In genomic region chr5:147724391-147724790, GRCm38 (mm10) we compare ENCODE assay signal across 8 mouse cellular contexts. TPM values are rescaled to one million over a fixed set of nuclear protein-coding genes. Genes with fewer than 3 reads are reported as not detected.
A peak's percentile ranks its signal among the peaks of the same experiment; 100 is the strongest.
DNase-seq lines count a peak whose midpoint lies in the region; ATAC-seq lines count a peak whose summit lies in the region.

No protein-coding gene starts in this region.

- H3K27ac ChIP-seq in intestine, embryonic 14.5 days (ENCODE audit: low read depth) = no peak overlapping the region
- H3K27ac ChIP-seq in intestine, embryonic 15.5 days = no peak overlapping the region
- H3K27ac ChIP-seq in embryonic facial prominence, embryonic 13.5 days = no peak overlapping the region
- H3K27ac ChIP-seq in liver, embryonic 11.5 days (ENCODE audit: low read depth, low read length) = no peak overlapping the region

- H3K36me3 ChIP-seq in intestine, embryonic 14.5 days (ENCODE audit: control insufficient read depth, insufficient read depth, low read length) = no peaks in the 10 kb centered on the region
- no peaks in the 10 kb centered on the region for H3K36me3 ChIP-seq in intestine, embryonic 15.5 days
- H3K36me3 ChIP-seq in embryonic facial prominence, embryonic 13.5 days = no peaks in the 10 kb centered on the region
- no peaks in the 10 kb centered on the region for H3K36me3 ChIP-seq in liver, embryonic 11.5 days (ENCODE audit: control insufficient read depth, insufficient read depth, low read length)

- peaks cover 10% of the 10 kb centered on the region; the same call in 1 of the 2 replicates for H3K4me1 ChIP-seq in intestine, embryonic 14.5 days (replicated peaks; ENCODE audit: control insufficient read depth, insufficient read depth, low read length)
- peaks cover 19% of the 10 kb centered on the region for H3K4me1 ChIP-seq in intestine, embryonic 15.5 days (replicated peaks)
- H3K4me1 ChIP-seq in embryonic facial prominence, embryonic 13.5 days = peaks cover 18% of the 10 kb centered on the region
- H3K4me1 ChIP-seq in liver, embryonic 11.5 days (replicated peaks; ENCODE audit: control insufficient read depth, insufficient read depth, low read length) = peaks cover 8% of the 10 kb centered on the region; the same call in 1 of the 2 replicates

- H3K9ac ChIP-seq in intestine, embryonic 14.5 days (ENCODE audit: low read length) = no peak overlapping the region
- H3K9ac ChIP-seq in intestine, embryonic 15.5 days = no peak overlapping the region
- no peak overlapping the region for H3K9ac ChIP-seq in embryonic facial prominence, embryonic 13.5 days
- H3K9ac ChIP-seq in liver, embryonic 11.5 days (ENCODE audit: low read depth, low read length) = no peak overlapping the region

- DNase-seq in intestine, embryonic 14.5 days (ENCODE audit: low spot score) = no peak
- peak; percentile 18 for DNase-seq in R1 (ENCODE audit: low read depth, low spot score)
- no peak for DNase-seq in liver, embryonic 11.5 days (ENCODE audit: low spot score)
- no peak for DNase-seq in c-Kit-positive CD71-positive TER-119-positive erythroid progenitor cells, embryonic 14.5 days (ENCODE audit: low spot score)
- no peak for DNase-seq in adrenal gland, adult (ENCODE audit: inconsistent age in 2 of 2, low spot score in 1 of 2)

- no peak for ATAC-seq in intestine, embryonic 14.5 days (replicated peaks; ENCODE audit: low FRiP score, low TSS enrichment, low read depth)
- ATAC-seq in intestine, embryonic 15.5 days = no peak
- no peak for ATAC-seq in embryonic facial prominence, embryonic 13.5 days (ENCODE audit: insufficient number of reproducible peaks, insufficient read depth, low FRiP score, low TSS enrichment, low read depth)
- no peak for ATAC-seq in liver, embryonic 11.5 days (replicated peaks; ENCODE audit: low FRiP score)
- no peak for ATAC-seq in erythroid progenitor cell, adult 5-6 weeks (replicated peaks; ENCODE audit: low FRiP score, poor library complexity, severe bottlenecking)

- H3K27me3 ChIP-seq in intestine, embryonic 14.5 days (replicated peaks; ENCODE audit: control insufficient read depth, insufficient read depth, low read length) = peaks cover 94% of the 10 kb centered on the region
- peaks cover 74% of the 10 kb centered on the region for H3K27me3 ChIP-seq in intestine, embryonic 15.5 days (replicated peaks)
- peaks cover 95% of the 10 kb centered on the region for H3K27me3 ChIP-seq in embryonic facial prominence, embryonic 13.5 days
- H3K27me3 ChIP-seq in liver, embryonic 11.5 days (replicated peaks; ENCODE audit: control insufficient read depth, insufficient read depth, low read length) = peaks cover 86% of the 10 kb centered on the region

- peak overlapping the region; percentile 42; the same call in 1 of the 2 replicates for H3K4me3 ChIP-seq in intestine, embryonic 14.5 days (ENCODE audit: low read depth, low read length)
- no peak overlapping the region for H3K4me3 ChIP-seq in intestine, embryonic 15.5 days (replicated peaks)
- peak overlapping the region; percentile 48 for H3K4me3 ChIP-seq in embryonic facial prominence, embryonic 13.5 days
- peak overlapping the region; percentile 24 for H3K4me3 ChIP-seq in liver, embryonic 11.5 days (ENCODE audit: low read depth, low read length)

- H3K9me3 ChIP-seq in intestine, embryonic 14.5 days (ENCODE audit: control insufficient read depth, low read length) = no peaks in the 10 kb centered on the region
- H3K9me3 ChIP-seq in intestine, embryonic 15.5 days = no peaks in the 10 kb centered on the region
- H3K9me3 ChIP-seq in embryonic facial prominence, embryonic 13.5 days = no peaks in the 10 kb centered on the region
- no peaks in the 10 kb centered on the region for H3K9me3 ChIP-seq in liver, embryonic 11.5 days (ENCODE audit: control insufficient read depth, low read length)

- no peak overlapping the region for H3K4me2 ChIP-seq in intestine, embryonic 14.5 days (ENCODE audit: low read length)
- no peak overlapping the region for H3K4me2 ChIP-seq in intestine, embryonic 15.5 days (replicated peaks)
- no peak overlapping the region for H3K4me2 ChIP-seq in embryonic facial prominence, embryonic 13.5 days
- no peak overlapping the region for H3K4me2 ChIP-seq in liver, embryonic 11.5 days

- WGBS in intestine, embryonic 14.5 days = 1% methylated on average over 14 of the region's 14 CpGs
- WGBS in intestine, embryonic 15.5 days = under 1% methylated on average over 14 of the region's 14 CpGs
- under 1% methylated on average over 14 of the region's 14 CpGs for WGBS in embryonic facial prominence, embryonic 13.5 days
- under 1% methylated on average over 14 of the region's 14 CpGs for WGBS in liver, embryonic 11.5 days

RNA-seq across cellular contexts. Expression of gene Flt1, which starts 1.4 kb away (rescaled TPM):
- polyA plus RNA-seq in intestine, embryonic 14.5 days (2014; fragmentation: Nextera tagmentation; extraction: Ambion mirVana) = 11.2 and 15.1 TPM in 2 replicates
- polyA plus RNA-seq in intestine, embryonic 15.5 days (2015; fragmentation: Nextera tagmentation; extraction: Ambion mirVana) = 12.6 and 12.8 TPM in 2 replicates
- 8.8 and 10.0 TPM in 2 replicates for polyA plus RNA-seq in embryonic facial prominence, embryonic 13.5 days (2015; fragmentation: Nextera tagmentation; extraction: Ambion mirVana)
- 11.2 and 11.5 TPM in 2 replicates for polyA plus RNA-seq in liver, embryonic 11.5 days (2014; fragmentation: Nextera tagmentation; extraction: Ambion mirVana)
- 1.4 TPM in 1 of 2 replicates, not detected in the other for total RNA-seq in erythroid progenitor cell, adult 5-6 weeks (2015; ENCODE audit: low replicate concordance)
- total RNA-seq in erythroid progenitor cell, adult 5-6 weeks (2017; ENCODE audit: low replicate concordance) = 0.64 TPM in 1 of 2 replicates, not detected in the other
